27 mouse cellular contexts compared by ENCODE assay signal in the genomic region with DNA sequence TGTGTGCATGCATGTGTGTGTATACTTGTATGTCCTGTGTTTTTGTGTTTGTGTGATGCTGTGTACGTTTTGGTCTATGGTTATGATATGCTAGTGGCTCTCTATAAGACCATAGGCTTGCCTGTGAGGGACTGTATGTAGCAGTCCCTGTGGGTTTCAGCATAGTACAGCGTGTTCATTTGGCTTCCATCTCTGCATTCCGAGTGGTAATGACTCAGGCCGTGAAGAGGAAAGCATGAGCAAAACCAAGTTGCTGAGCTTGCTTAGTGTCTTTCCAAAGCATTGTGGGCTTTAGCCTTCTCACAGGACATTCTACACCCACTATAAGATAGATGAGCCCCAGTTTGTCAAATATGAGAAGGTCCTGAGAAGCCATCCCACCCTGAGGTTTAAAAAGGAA. TPM values are rescaled to one million over a fixed set of nuclear protein-coding genes. Genes with fewer than 3 reads are reported as not detected.
DNase-seq lines count a peak whose midpoint lies in the region.
"Had no signal": no experiment of that assay in that cellular context is flagged by ENCODE, and none has a peak within 500 bp of the region (broad histone marks: within the 10 kb centered on the region; RNA-seq: fewer than 3 reads in every experiment).

No protein-coding gene starts in this region.

- DNase-seq in gastrocnemius, postnatal 25 days: peak; percentile 18
- no peak for DNase-seq in gastrocnemius, postnatal 10 days
- DNase-seq in heart, embryonic 10.5 days (ENCODE audit: low spot score): peak; percentile 20
- no peak for DNase-seq in heart, adult 9 months (ENCODE audit: low spot score in 2 of 2)
- peak; percentile 76 for DNase-seq in 3T3-L1 (ENCODE audit: low read depth, low spot score)
- peak; percentile 32 for DNase-seq in fibroblast of lung, adult 2 months (ENCODE audit: low read depth)
- DNase-seq in left cerebral cortex, adult 11 months (ENCODE audit: low spot score): no peak
- DNase-seq: adrenal gland, postnatal 10 days; adrenal gland, postnatal 36 days; cerebellum, adult 18-20 months; cerebellum, adult 9-10 months; cerebellum, postnatal 14 days; heart, postnatal 10 days; kidney, adult 2 months had no signal

- H3K4me3 ChIP-seq in heart, embryonic 10.5 days: no peak overlapping the region
- H3K4me3 ChIP-seq: forebrain, embryonic 13.5 days; heart, embryonic 12.5 days; heart, embryonic 15.5 days; hindbrain, embryonic 12.5 days; hindbrain, embryonic 15.5 days had no signal

- no peaks in the 10 kb centered on the region for H3K4me1 ChIP-seq in heart, embryonic 10.5 days
- H3K4me1 ChIP-seq: forebrain, embryonic 13.5 days; heart, embryonic 12.5 days; heart, embryonic 15.5 days; hindbrain, embryonic 12.5 days; hindbrain, embryonic 15.5 days had no signal

- 84% methylated on average over 4 of the region's 4 CpGs for WGBS in heart, embryonic 10.5 days

- H3K9me3 ChIP-seq in heart, embryonic 10.5 days: no peaks in the 10 kb centered on the region
- H3K9me3 ChIP-seq: forebrain, embryonic 13.5 days; heart, embryonic 12.5 days; heart, embryonic 15.5 days; hindbrain, embryonic 12.5 days; hindbrain, embryonic 15.5 days had no signal

- no peak overlapping the region for H3K27ac ChIP-seq in heart, embryonic 10.5 days
- H3K27ac ChIP-seq: forebrain, embryonic 13.5 days; heart, embryonic 15.5 days; hindbrain, embryonic 12.5 days; hindbrain, embryonic 15.5 days had no signal

- H3K36me3 ChIP-seq in heart, embryonic 10.5 days: no peaks in the 10 kb centered on the region
- H3K36me3 ChIP-seq: heart, embryonic 12.5 days; heart, embryonic 15.5 days; hindbrain, embryonic 12.5 days; hindbrain, embryonic 15.5 days had no signal

- H3K27me3 ChIP-seq in heart, embryonic 10.5 days (ENCODE audit: insufficient read depth, poor library complexity, severe bottlenecking): no peaks in the 10 kb centered on the region
- H3K27me3 ChIP-seq: forebrain, embryonic 13.5 days; heart, embryonic 12.5 days; heart, embryonic 15.5 days; hindbrain, embryonic 12.5 days; hindbrain, embryonic 15.5 days; Patski had no signal

RNA-seq across cellular contexts. Expression of gene Tarm1, which starts 39.1 kb away (rescaled TPM):
- total RNA-seq in gastrocnemius, postnatal 25 days (2021): not detected
- total RNA-seq in gastrocnemius, postnatal 10 days (2021): not detected
- not detected in 2 replicates for polyA plus RNA-seq in heart, embryonic 10.5 days (2016; fragmentation: Nextera tagmentation; extraction: Ambion mirVana)
- total RNA-seq: heart, adult 18-20 months; heart, postnatal 10 days had no signal
- polyA plus RNA-seq: embryonic facial prominence, embryonic 11.5 days; forebrain, embryonic 13.5 days; forebrain, embryonic 16.5 days; heart, embryonic 12.5 days; heart, embryonic 15.5 days; hindbrain, embryonic 12.5 days; hindbrain, embryonic 15.5 days; intestine, embryonic 14.5 days; intestine, postnatal 0 days; Patski had no signal

RNA-seq across cellular contexts. Expression of gene Cacng6, which starts 39.3 kb away (rescaled TPM):
- 100 to 1,000 TPM in 1 of 2 experiments, 10 to 100 TPM in 1; 99.3 to 101 TPM for total RNA-seq in gastrocnemius, postnatal 25 days (2021)
- 10 to 100 TPM; 80.3 to 88.7 TPM for total RNA-seq in gastrocnemius, postnatal 10 days (2021)
- 9.6 and 23.7 TPM in 2 replicates for polyA plus RNA-seq in heart, embryonic 10.5 days (2016; fragmentation: Nextera tagmentation; extraction: Ambion mirVana)
- total RNA-seq: adrenal gland, adult 18-20 months; adrenal gland, postnatal 36 days; hematopoietic stem cell, adult 5-6 weeks had no signal
- polyA plus RNA-seq: forebrain, embryonic 13.5 days; hindbrain, embryonic 15.5 days; intestine, embryonic 14.5 days; Patski had no signal

Comparison
In these comparisons a context has a peak if more than half of its experiments do, and no peak if none do; other contexts are left out.
1. DNase-seq: peak in gastrocnemius, postnatal 25 days (single experiment), heart, embryonic 10.5 days (single experiment), 3T3-L1 (single experiment) and fibroblast of lung, adult 2 months (single experiment); none in gastrocnemius, postnatal 10 days (single experiment), heart, adult 9 months (0 of 2) and left cerebral cortex, adult 11 months (single experiment).